14 mouse cellular contexts compared by ENCODE assay signal in genomic region chr4:135416367-135416766, GRCm38 (mm10). TPM values are rescaled to one million over a fixed set of nuclear protein-coding genes. Genes with fewer than 3 reads are reported as not detected.
DNase-seq lines count a peak whose midpoint lies in the region; ATAC-seq lines count a peak whose summit lies in the region.
"Had no signal": no experiment of that assay in that cellular context is flagged by ENCODE, and none has a peak within 500 bp of the region (broad histone marks: within the 10 kb centered on the region; RNA-seq: fewer than 3 reads in every experiment).

No protein-coding gene starts in this region.

- no peak overlapping the region for H3K9ac ChIP-seq in forebrain, embryonic 11.5 days (ENCODE audit: low read length)
- H3K9ac ChIP-seq: hindbrain, embryonic 13.5 days; lung, embryonic 15.5 days; midbrain, embryonic 13.5 days; neural tube, embryonic 15.5 days had no signal

- H3K4me3 ChIP-seq in forebrain, embryonic 11.5 days (ENCODE audit: low read depth, low read length), result no peak overlapping the region
- H3K4me3 ChIP-seq: hindbrain, embryonic 13.5 days; lung, embryonic 15.5 days; midbrain, embryonic 13.5 days; neural tube, embryonic 15.5 days had no signal

- ATAC-seq in granulocyte monocyte progenitor cell, adult 5-6 weeks (replicated peaks; ENCODE audit: poor library complexity, severe bottlenecking), result peak; percentile 89
- ATAC-seq in megakaryocyte progenitor cell, adult 5-6 weeks (replicated peaks; ENCODE audit: poor library complexity), result peak; percentile 71
- no peak for ATAC-seq in forebrain, embryonic 11.5 days (replicated peaks; ENCODE audit: low FRiP score)
- ATAC-seq: midbrain, embryonic 13.5 days had no signal

- no peak overlapping the region for H3K4me2 ChIP-seq in forebrain, embryonic 11.5 days (ENCODE audit: low read depth, low read length, severe bottlenecking)
- H3K4me2 ChIP-seq: hindbrain, embryonic 13.5 days; lung, embryonic 15.5 days; midbrain, embryonic 13.5 days; neural tube, embryonic 15.5 days had no signal

- H3K27ac ChIP-seq in forebrain, embryonic 11.5 days (ENCODE audit: low read depth, low read length), result no peak overlapping the region
- H3K27ac ChIP-seq: hindbrain, embryonic 13.5 days; lung, embryonic 15.5 days; midbrain, embryonic 13.5 days; neural tube, embryonic 15.5 days had no signal

- WGBS in forebrain, embryonic 11.5 days, result 94% methylated on average over 21 of the region's 21 CpGs

- no peaks in the 10 kb centered on the region for H3K9me3 ChIP-seq in forebrain, embryonic 11.5 days (ENCODE audit: control insufficient read depth, low read length)
- H3K9me3 ChIP-seq: hindbrain, embryonic 13.5 days; lung, embryonic 15.5 days; midbrain, embryonic 13.5 days; neural tube, embryonic 15.5 days had no signal

- peak; percentile 21 to 38 for DNase-seq in heart, adult 18-20 months
- DNase-seq in heart, postnatal 10 days, result no peak
- DNase-seq in CD4-positive helper T cell, adult 2 months (ENCODE audit: low read depth, low spot score), result peak; percentile 68
- DNase-seq in forebrain, embryonic 11.5 days (ENCODE audit: low spot score), result no peak
- DNase-seq in retina, postnatal 1 day, result no peak
- no peak for DNase-seq in gastrocnemius, postnatal 10 days
- DNase-seq: cerebellum, adult 9-11 months; kidney, adult 8-10 months had no signal

- intact Hi-C loops in heart, postnatal 10 days (cut with DNase I), result no loop called here

- no peaks in the 10 kb centered on the region for H3K36me3 ChIP-seq in forebrain, embryonic 11.5 days (ENCODE audit: control insufficient read depth, insufficient read depth, low read length)

- H3K27me3 ChIP-seq in forebrain, embryonic 11.5 days (ENCODE audit: control insufficient read depth, insufficient read depth, low read length), result no peaks in the 10 kb centered on the region
- H3K27me3 ChIP-seq: hindbrain, embryonic 13.5 days; lung, embryonic 15.5 days; midbrain, embryonic 13.5 days; neural tube, embryonic 15.5 days had no signal

- no peaks in the 10 kb centered on the region for H3K4me1 ChIP-seq in forebrain, embryonic 11.5 days (replicated peaks; ENCODE audit: control insufficient read depth, insufficient read depth, low read length)
- H3K4me1 ChIP-seq: hindbrain, embryonic 13.5 days; lung, embryonic 15.5 days; midbrain, embryonic 13.5 days; neural tube, embryonic 15.5 days had no signal

RNA-seq across cellular contexts. Expression of gene Rcan3, which starts 17.3 kb away (rescaled TPM):
- total RNA-seq in heart, adult 18-20 months (2021), result 10 to 100 TPM in 1 of 2 experiments, 1 to 10 TPM in 1; 9.0 to 13.4 TPM
- total RNA-seq in heart, postnatal 10 days (2021), result 10 to 100 TPM; 18.1 to 18.8 TPM
- 3.0 and 9.3 TPM in 2 replicates for total RNA-seq in granulocyte monocyte progenitor cell, adult 5-6 weeks (2014; fragmentation: Nextera tagmentation)
- 3.6 and 4.9 TPM in 2 replicates for total RNA-seq in granulocyte monocyte progenitor cell, adult 5-6 weeks (2017)
- total RNA-seq in megakaryocyte progenitor cell, adult 5-6 weeks (2015), result 3.6 and 5.6 TPM in 2 replicates
- 4.1 and 7.7 TPM in 2 replicates for total RNA-seq in megakaryocyte progenitor cell, adult 5-6 weeks (2017)
- 12.7 and 14.1 TPM in 2 replicates for polyA plus RNA-seq in forebrain, embryonic 11.5 days (2014; fragmentation: Nextera tagmentation; extraction: Ambion mirVana)
- 10 to 100 TPM in 1 of 2 experiments, 1 to 10 TPM in 1; 9.9 to 11.2 TPM for total RNA-seq in gastrocnemius, postnatal 10 days (2021)

RNA-seq across cellular contexts. Expression of gene Ncmap, which starts 18.3 kb away (rescaled TPM):
- total RNA-seq in heart, adult 18-20 months (2021), result not detected
- 1 to 10 TPM in 1 of 2 experiments, under 1 TPM in 1; 0.69 to 1.3 TPM for total RNA-seq in heart, postnatal 10 days (2021)
- not detected in 2 replicates for total RNA-seq in granulocyte monocyte progenitor cell, adult 5-6 weeks (2014; fragmentation: Nextera tagmentation)
- not detected in 2 replicates for total RNA-seq in granulocyte monocyte progenitor cell, adult 5-6 weeks (2017)
- total RNA-seq in megakaryocyte progenitor cell, adult 5-6 weeks (2015), result 0.25 TPM in 1 of 2 replicates, not detected in the other
- total RNA-seq in megakaryocyte progenitor cell, adult 5-6 weeks (2017), result not detected in 2 replicates
- 0.20 and 0.43 TPM in 2 replicates for polyA plus RNA-seq in forebrain, embryonic 11.5 days (2014; fragmentation: Nextera tagmentation; extraction: Ambion mirVana)
- 10 to 100 TPM in 1 of 2 experiments, 1 to 10 TPM in 1; 9.8 to 16.8 TPM for total RNA-seq in gastrocnemius, postnatal 10 days (2021)

Comparison
In these comparisons a context has a peak if more than half of its experiments do, and no peak if none do; other contexts are left out.
1. DNase-seq: peak in heart, adult 18-20 months (2 of 2) and CD4-positive helper T cell, adult 2 months (single experiment); none in heart, postnatal 10 days (0 of 2), forebrain, embryonic 11.5 days (single experiment), retina, postnatal 1 day (single experiment) and gastrocnemius, postnatal 10 days (single experiment).
2. RNA of gene Ncmap, which starts 18.3 kb away (total RNA-seq): 9.8 to 16.8 TPM in gastrocnemius, postnatal 10 days; 0.69 to 1.3 TPM in heart, postnatal 10 days, 0.25 TPM in megakaryocyte progenitor cell, adult 5-6 weeks, not detected in heart, adult 18-20 months and not detected in granulocyte monocyte progenitor cell, adult 5-6 weeks; every median in the first group is over 4 times any median in the second.